Mouse (Mus musculus): ENCODE data around the gene Nox3. TPM values are rescaled to one million over a fixed set of nuclear protein-coding genes. Genes with fewer than 3 reads are reported as not detected.

Gene Nox3
- total RNA-seq (2023), result not detected

GRCm38 (mm10) chr17:3696161-3696560 lies at the start of gene Nox3:
Gene Nox3 (minus strand): TSS chr17:3696261.

Other genes starting within 250 kb of the Nox3 start
- gene Cldn20, start 163.7 kb downstream of the Nox3 start, total RNA-seq (2023), result not detected
- gene Tfb1m, start 138.5 kb downstream of the Nox3 start, total RNA-seq (2023), result 5.6 TPM